ENCODE assay signal across 8 mouse cellular contexts in genomic region chr1:52500314-52500981, GRCm38 (mm10). TPM values are rescaled to one million over a fixed set of nuclear protein-coding genes. Genes with fewer than 3 reads are reported as not detected.
A peak's percentile ranks its signal among the peaks of the same experiment; 100 is the strongest.
DNase-seq lines count a peak whose midpoint lies in the region; ATAC-seq lines count a peak whose summit lies in the region.

Nab1 (minus strand) TSS chr1:52500679.

- peak; percentile 58 for ATAC-seq in common myeloid progenitor, adult 5-6 weeks (replicated peaks; ENCODE audit: low read depth, poor library complexity, severe bottlenecking)
- ATAC-seq in inflammation-experienced regulatory T-cells, adult 6 months, result peak; percentile 48

- DNase-seq in adipocyte (ENCODE audit: low spot score), result peak; percentile 73
- DNase-seq in gastrocnemius, postnatal 14 days, result peak; percentile 82
- DNase-seq in left cerebral cortex, postnatal 25 days (ENCODE audit: low spot score in 2 of 2), result peak; percentile 64 to 73
- DNase-seq in mesoderm, embryonic 11.5 days (ENCODE audit: low read depth, low spot score), result peak; percentile 30
- peak; percentile 66 for DNase-seq in right cerebral cortex, postnatal 25 days
- DNase-seq in yolk sac, embryonic 10.5 days (ENCODE audit: low spot score), result peak; percentile 77

- intact Hi-C loops in gastrocnemius, postnatal 14 days (cut with DNase I; ENCODE audit: low total_unique reads), result no loop called here
- intact Hi-C loops in left cerebral cortex, postnatal 25 days (cut with DNase I), result loop anchor here (5.0 kb wide), 3 partner anchors 33 to 168 kb away; no protein-coding TSS in a partner anchor

RNA-seq across cellular contexts. Expression of gene Nab1, which starts in this region (rescaled TPM):
- total RNA-seq in common myeloid progenitor, adult 5-6 weeks (2017), result 40.1 and 46.2 TPM in 2 replicates
- 10 to 100 TPM; 12.7 to 15.7 TPM for total RNA-seq in gastrocnemius, postnatal 14 days (2021)
- 10 to 100 TPM; 24.5 to 38.8 (median 26.0) TPM for polyA plus RNA-seq in inflammation-experienced regulatory T-cells, adult 6 months (2017; shearing (Covaris generic))
- total RNA-seq in left cerebral cortex, postnatal 25 days (2021), result 10 to 100 TPM; 25.6 to 26.2 TPM

Comparison
In these comparisons a context has a peak if more than half of its experiments do, and no peak if none do; other contexts are left out.
1. Peak in every context shown above with its lines: DNase-seq and ATAC-seq.
2. DNase-seq: peak in every context shown above with its lines; median percentile 82 in gastrocnemius, postnatal 14 days; 77 in yolk sac, embryonic 10.5 days; 73 in adipocyte; 68 in left cerebral cortex, postnatal 25 days; 66 in right cerebral cortex, postnatal 25 days; 30 in mesoderm, embryonic 11.5 days.